Mouse (Mus musculus): ENCODE results near the gene Hmga2. TPM values are rescaled to one million over a fixed set of nuclear protein-coding genes. Genes with fewer than 3 reads are reported as not detected.

Hmga2 gene
- polyA plus RNA-seq, 1 experiment from 2014 or later: 2.6 TPM

DNA sequence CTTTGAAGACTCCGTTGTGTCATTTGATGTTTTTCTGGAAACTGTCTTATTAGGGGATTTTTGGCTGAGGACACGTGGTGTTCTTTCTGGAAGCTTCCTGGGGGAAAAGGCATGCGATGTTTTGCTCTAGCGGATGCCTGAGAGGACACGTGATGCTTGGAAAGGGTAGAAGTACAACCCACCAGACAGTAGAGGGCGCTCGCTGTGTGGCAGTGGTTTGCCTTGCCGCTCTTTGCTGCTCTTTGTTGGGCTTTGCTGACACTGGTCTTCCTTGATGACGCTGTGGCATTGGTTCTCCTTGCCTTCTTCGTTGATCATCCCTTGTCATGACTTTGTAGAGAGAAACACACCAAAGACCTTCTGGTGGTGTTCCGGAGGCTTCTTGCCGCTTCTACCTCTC, 156.7 kb downstream of the Hmga2 start:
- WGBS: 90% methylated on average over 12 of the region's 12 CpGs
- Histone ChIP-seq H3K36me3 (no peaks in the 10 kb centered on the region), H3K27me3 (no peaks in the 10 kb centered on the region), H3K4me3 (no peak overlapping the region), H3K27ac (replicated peaks) (no peak overlapping the region), H3K4me1 (replicated peaks) (no peaks in the 10 kb centered on the region), H3K9ac (no peak overlapping the region), H3K4me2 (no peak overlapping the region), H3K9me3 (no peaks in the 10 kb centered on the region)
- no peak for ATAC-seq (ENCODE audit: low FRiP score, low read depth)

MicroRNA genes within 50 kb of the gene (microRNA counts, 519-probe panel; counts per million panel counts)
- microRNA mmu-miR-763: not detected

Small RNA genes within 50 kb of the gene (microRNA-seq; reads per million reads assigned to microRNA genes)
- not detected for gene Mir763

Other genes starting within 250 kb of the Hmga2 start
- gene Llph, start 249.4 kb downstream of the Hmga2 start, polyA plus RNA-seq (2015; fragmentation: Nextera tagmentation; extraction: Ambion mirVana): 35.8 and 36.8 TPM in 2 replicates